ENCODE assay signal across 16 mouse cellular contexts in the genomic region with DNA sequence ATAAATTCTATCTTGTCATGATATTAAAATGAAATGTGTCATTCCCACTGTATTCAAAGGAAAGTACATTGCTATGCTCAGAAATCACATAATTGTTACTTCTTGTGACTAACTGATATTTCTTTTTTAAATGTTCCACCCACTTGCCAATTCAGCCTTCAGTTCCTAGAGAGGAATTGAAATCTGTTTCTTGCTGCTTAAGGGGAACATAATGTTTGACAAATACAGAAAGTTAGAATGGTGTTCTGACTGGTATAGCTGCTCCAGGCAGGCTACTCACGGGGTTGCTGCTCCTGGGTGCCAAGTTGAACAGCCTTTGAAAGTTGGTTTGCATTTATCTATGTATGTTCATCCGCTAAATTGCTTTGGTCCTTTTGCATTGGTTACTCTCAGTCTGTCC.
"Had no signal": no experiment of that assay in that cellular context is flagged by ENCODE, and none has a peak within 500 bp of the region (broad histone marks: within the 10 kb centered on the region; RNA-seq: fewer than 3 reads in every experiment).

No protein-coding gene starts in this region.

- DNase-seq: retina, postnatal 1 day; right cerebral cortex, adult 18-20 months; right cerebral cortex, postnatal 14 days; right cerebral cortex, postnatal 25 days; right cerebral cortex, postnatal 4 days; spleen, adult 18-20 months; thymus, adult 18-20 months; thymus, adult 2 months; thymus, postnatal 14 days; thymus, postnatal 25 days; thymus, postnatal 36 days; thymus, postnatal 4 days had no signal

- H3K4me3 ChIP-seq: neural tube, embryonic 13.5 days; neural tube, embryonic 15.5 days; stomach, embryonic 15.5 days had no signal

- H3K27ac ChIP-seq: neural tube, embryonic 13.5 days; neural tube, embryonic 15.5 days; stomach, embryonic 15.5 days; stomach, postnatal 0 days had no signal

- H3K4me1 ChIP-seq: neural tube, embryonic 13.5 days; neural tube, embryonic 15.5 days; stomach, embryonic 15.5 days had no signal
